Mouse (Mus musculus) erythroblast, embryonic 14.5 days (primary cell): ENCODE measurements around the gene Gpc4.

Experiments
- GATA1 ChIP-seq: IDR thresholded peaks from 2 replicates; pipeline ENCODE4 v1.6.1; 2012; ENCODE audit warnings: low read length, inconsistent platforms, mixed read lengths
- TAL1 ChIP-seq: IDR thresholded peaks from 3 replicates; pipeline ENCODE4 v1.6.1; 2012; ENCODE audit warnings: low read length, inconsistent platforms, mixed read lengths

- TF ChIP-seq GATA1, result no peak
- TF ChIP-seq TAL1, result no peak
Observed at GRCm38 (mm10) chrX:52017660-52018059, 147.4 kb downstream of the Gpc4 start.
